Mouse (Mus musculus): ENCODE data around the gene Cks1b. TPM values are rescaled to one million over a fixed set of nuclear protein-coding genes. Genes with fewer than 3 reads are reported as not detected.
A peak's percentile ranks its signal among the peaks of the same experiment; 100 is the strongest.

The Cks1b gene
- total and polyA plus RNA-seq, 3 experiments: 173 to 270 (median 268) TPM

- Histone ChIP-seq H3K4me3 (replicated peaks in 1 of 3; ENCODE audit: low read depth in 2 of 3, low read length in 2 of 3, poor library complexity in 1 of 3) (peak overlapping the region; percentile 63 to 71 (median 64)), H3K4me2 (ENCODE audit: insufficient read depth, low read depth, poor library complexity, severe bottlenecking) (peak overlapping the region; percentile 79)
- in situ Hi-C loops (cut with MboI; ENCODE audit: low pct_ligation_motif_present, low pct_unique_long_range_greater_than_20kb, low sequenced_read_pairs): no loop called here
Observed at GRCm38 (mm10) chr3:89386438-89387420, 31.5 kb downstream of the Cks1b start.

GRCm38 (mm10) chr3:89385451-89385850 lies 32.7 kb downstream of the Cks1b start:
- Histone ChIP-seq H3K9ac (ENCODE audit: insufficient read depth, low read depth) (peak overlapping the region; percentile 73), H3K27me3 (replicated peaks) (no peaks in the 10 kb centered on the region), H3K36me3 (replicated peaks in 1 of 2; ENCODE audit: control insufficient read depth in 1 of 2, insufficient read depth in 1 of 2, low read length in 1 of 2) (peaks cover 25 to 44% of the 10 kb centered on the region in 2 experiments), H3K9me3 (replicated peaks; ENCODE audit: low read length) (no peaks in the 10 kb centered on the region), H3K27ac (ENCODE audit: insufficient read depth, low read depth) (peak overlapping the region; percentile 99), H3K4me1 (ENCODE audit: control insufficient read depth in 1 of 2, insufficient read depth in 2 of 2) (peaks cover 20 to 95% of the 10 kb centered on the region in 2 experiments), H3K4me3 (replicated peaks in 1 of 3; ENCODE audit: low read depth in 2 of 3, low read length in 2 of 3, poor library complexity in 1 of 3) (peak overlapping the region; percentile 63 to 71 (median 64)), H3K79me2 (replicated peaks; ENCODE audit: control insufficient read depth, extremely low read depth, insufficient read depth, poor library complexity, severe bottlenecking) (peaks cover 57% of the 10 kb centered on the region), H3K4me2 (ENCODE audit: insufficient read depth, low read depth, poor library complexity, severe bottlenecking) (peak overlapping the region; percentile 79)
- DNase-seq (ENCODE audit: extremely low read depth): no peak
- dilution Hi-C loops (cut with MboI; ENCODE audit: extremely low pct_ligation_motif_present, extremely low pct_unique_long_range_greater_than_20kb, low sequenced_read_pairs): no loop called here
- in situ Hi-C loops (cut with MboI; ENCODE audit: low pct_ligation_motif_present, low pct_unique_long_range_greater_than_20kb, low sequenced_read_pairs): no loop called here
- TF ChIP-seq JUND (conservative IDR thresholded peaks at IDR 0.05; ENCODE audit: low read depth, low read length): no peak
- TF ChIP-seq ZC3H11A (IDR thresholded peaks at IDR 0.05; ENCODE audit: low read depth, low read length): no peak
- no peak for TF ChIP-seq RAD21 (IDR thresholded peaks at IDR 0.05; ENCODE audit: low read depth, low read length)
- TF ChIP-seq IRF4 (IDR thresholded peaks at IDR 0.05; ENCODE audit: low read depth, low read length): peak; percentile 40; the same call in 1 of the 2 replicates
- TF ChIP-seq PAX5 (IDR thresholded peaks at IDR 0.05; ENCODE audit: low read length): no peak
- TF ChIP-seq ETS1 (conservative IDR thresholded peaks at IDR 0.05; ENCODE audit: low read depth, low read length): 0 out of 2 replicates have a peak, but pooled peaks have one; percentile 2
- no peak for TF ChIP-seq EP300 (IDR thresholded peaks at IDR 0.05; ENCODE audit: low read length)
- TF ChIP-seq NRF1 (IDR thresholded peaks at IDR 0.05; ENCODE audit: low read depth, low read length): no peak
- TF ChIP-seq SIN3A (IDR thresholded peaks at IDR 0.05; ENCODE audit: low read length): no peak
- no peak for TF ChIP-seq SMC3 (IDR thresholded peaks at IDR 0.05; ENCODE audit: low read depth, low read length)
- 0 out of 2 replicates have a peak, but pooled peaks have one; percentile 22 for TF ChIP-seq MYC (IDR thresholded peaks at IDR 0.05; ENCODE audit: low read depth, low read length)
- 0 out of 2 replicates have a peak, but pooled peaks have one; percentile 15 for TF ChIP-seq POLR2A (IDR thresholded peaks at IDR 0.05; ENCODE audit: low read depth, low read length)
- TF ChIP-seq KAT2A (IDR thresholded peaks at IDR 0.05; ENCODE audit: insufficient replicate concordance, low read length): no peak
- TF ChIP-seq MAFK (IDR thresholded peaks at IDR 0.05; ENCODE audit: insufficient replicate concordance, low read length): no peak
- no peak for TF ChIP-seq ZMIZ1 (IDR thresholded peaks at IDR 0.05; ENCODE audit: low read depth, low read length)
- TF ChIP-seq CHD1 (IDR thresholded peaks at IDR 0.05; ENCODE audit: low read depth, low read length): no peak
- no peak for TF ChIP-seq MAX (IDR thresholded peaks at IDR 0.05; ENCODE audit: low read length)
- TF ChIP-seq MEF2A (IDR thresholded peaks at IDR 0.05; ENCODE audit: borderline replicate concordance, low read depth, low read length): no peak
- no peak for TF ChIP-seq GABPA (IDR thresholded peaks at IDR 0.05; ENCODE audit: insufficient replicate concordance, low read depth, low read length)
- no peak for TF ChIP-seq E2F4 (IDR thresholded peaks at IDR 0.05; ENCODE audit: insufficient replicate concordance, low read depth, low read length)
- TF ChIP-seq POLR2AphosphoS2 (IDR thresholded peaks at IDR 0.05; ENCODE audit: low read depth, low read length): no peak
- TF ChIP-seq MAZ (IDR thresholded peaks at IDR 0.05; ENCODE audit: low read depth, low read length): peak; percentile 70; the same call in 1 of the 2 replicates

More at GRCm38 (mm10) chr3:89386438-89387420, 31.5 kb downstream of the Cks1b start:
- Histone ChIP-seq H3K4me1 (ENCODE audit: control insufficient read depth in 1 of 2, insufficient read depth in 2 of 2) (peaks cover 20 to 84% of the 10 kb centered on the region in 2 experiments), H3K27ac (ENCODE audit: insufficient read depth, low read depth) (peak overlapping the region; percentile 99), H3K9ac (ENCODE audit: insufficient read depth, low read depth) (peak overlapping the region; percentile 73), H3K79me2 (replicated peaks; ENCODE audit: control insufficient read depth, extremely low read depth, insufficient read depth, poor library complexity, severe bottlenecking) (peaks cover 57% of the 10 kb centered on the region), H3K9me3 (replicated peaks; ENCODE audit: low read length) (no peaks in the 10 kb centered on the region), H3K36me3 (replicated peaks in 1 of 2; ENCODE audit: control insufficient read depth in 1 of 2, insufficient read depth in 1 of 2, low read length in 1 of 2) (peaks cover 14 to 31% of the 10 kb centered on the region in 2 experiments), H3K27me3 (replicated peaks) (no peaks in the 10 kb centered on the region)
- DNase-seq (ENCODE audit: extremely low read depth): no peak
- peak; percentile 18; the same call in 1 of the 2 replicates for TF ChIP-seq POLR2A (IDR thresholded peaks at IDR 0.05; ENCODE audit: low read depth, low read length)
- TF ChIP-seq MEF2A (IDR thresholded peaks at IDR 0.05; ENCODE audit: borderline replicate concordance, low read depth, low read length): 0 out of 2 replicates have a peak, but pooled peaks have one; percentile 12
- no peak for TF ChIP-seq UBTF (IDR thresholded peaks at IDR 0.05; ENCODE audit: low read depth, low read length)
- TF ChIP-seq TCF12 (IDR thresholded peaks at IDR 0.05; ENCODE audit: low read depth, low read length): peak; percentile 40; the same call in 1 of the 2 replicates
- TF ChIP-seq MAZ (IDR thresholded peaks at IDR 0.05; ENCODE audit: low read depth, low read length): peak; percentile 89
- 0 out of 2 replicates have a peak, but pooled peaks have one; percentile 20 for TF ChIP-seq MAX (IDR thresholded peaks at IDR 0.05; ENCODE audit: low read length)
- peak; percentile 35; the same call in 1 of the 2 replicates for TF ChIP-seq BHLHE40 (IDR thresholded peaks at IDR 0.05; ENCODE audit: low read depth, low read length)
- TF ChIP-seq MXI1 (IDR thresholded peaks at IDR 0.05; ENCODE audit: low read depth, low read length): no peak; the same call in 1 of the 2 replicates
- TF ChIP-seq EP300 (IDR thresholded peaks at IDR 0.05; ENCODE audit: low read length): no peak
- TF ChIP-seq ZMIZ1 (IDR thresholded peaks at IDR 0.05; ENCODE audit: low read depth, low read length): 0 out of 2 replicates have a peak, but pooled peaks have one; percentile 54
- 0 out of 2 replicates have a peak, but pooled peaks have one; percentile 26 for TF ChIP-seq SIN3A (IDR thresholded peaks at IDR 0.05; ENCODE audit: low read length)
- 0 out of 2 replicates have a peak, but pooled peaks have one; percentile 43 for TF ChIP-seq KAT2A (IDR thresholded peaks at IDR 0.05; ENCODE audit: insufficient replicate concordance, low read length)
- peak; percentile 95 for TF ChIP-seq CHD2 (IDR thresholded peaks at IDR 0.05; ENCODE audit: low read length)
- TF ChIP-seq RCOR1 (conservative IDR thresholded peaks at IDR 0.05; ENCODE audit: low read depth, low read length): 0 out of 2 replicates have a peak, but pooled peaks have one; percentile 27
- TF ChIP-seq ELF1 (IDR thresholded peaks at IDR 0.05; ENCODE audit: low read depth, low read length): no peak
- TF ChIP-seq HCFC1 (IDR thresholded peaks at IDR 0.05; ENCODE audit: low read depth, low read length): peak; percentile 58; the same call in 1 of the 2 replicates
- 0 out of 2 replicates have a peak, but pooled peaks have one; percentile 20 for TF ChIP-seq MYC (IDR thresholded peaks at IDR 0.05; ENCODE audit: low read depth, low read length)
- TF ChIP-seq IRF4 (IDR thresholded peaks at IDR 0.05; ENCODE audit: low read depth, low read length): no peak
- dilution Hi-C loops (cut with MboI; ENCODE audit: extremely low pct_ligation_motif_present, extremely low pct_unique_long_range_greater_than_20kb, low sequenced_read_pairs): no loop called here

All from CH12.LX (cell line).